Mouse (Mus musculus) neural tube, embryonic 13.5 days (tissue): ENCODE data around the gene Slc7a11. TPM values are rescaled to one million over a fixed set of nuclear protein-coding genes. Genes with fewer than 3 reads are reported as not detected.

Source experiments
- ATAC-seq: fragments of 200-750 bp; cut with Nextera tagmentation; 2 replicates; pipeline ENCODE4 v1.8.0; 2017; ENCODE audit warnings: low read depth, mild to moderate bottlenecking, moderate TSS enrichment, moderate library complexity
- H3K27ac ChIP-seq: fragments of 300-500 bp; sonication (generic); replicated peaks from 2 replicates; pipeline ENCODE4 v1.5.1; 2015; ENCODE audit warnings: moderate library complexity, mild to moderate bottlenecking, inconsistent platforms
- H3K27me3 ChIP-seq: fragments of 300-500 bp; sonication (generic); 2 replicates; pipeline ENCODE4 v1.6.1; 2015; ENCODE audit warnings: mild to moderate bottlenecking, inconsistent platforms
- H3K36me3 ChIP-seq: fragments of 300-500 bp; sonication (generic); 2 replicates; pipeline ENCODE4 v1.6.1; 2015; ENCODE audit warnings: mild to moderate bottlenecking, inconsistent platforms
- H3K4me1 ChIP-seq: fragments of 300-500 bp; sonication (generic); replicated peaks from 2 replicates; pipeline ENCODE4 v1.6.1; 2015; ENCODE audit warnings: inconsistent platforms
- H3K4me2 ChIP-seq: fragments of 300-500 bp; sonication (generic); 2 replicates; pipeline ENCODE4 v1.6.1; 2015; ENCODE audit warnings: inconsistent platforms, mild to moderate bottlenecking, moderate library complexity
- H3K4me3 ChIP-seq: fragments of 300-500 bp; sonication (generic); 2 replicates; pipeline ENCODE4 v1.5.1; 2015; ENCODE audit warnings: mild to moderate bottlenecking, inconsistent platforms
- H3K9ac ChIP-seq: fragments of 300-500 bp; sonication (generic); 2 replicates; pipeline ENCODE4 v1.6.1; 2015; ENCODE audit warnings: moderate library complexity, mild to moderate bottlenecking, inconsistent platforms
- H3K9me3 ChIP-seq: fragments of 300-500 bp; sonication (generic); 2 replicates; pipeline ENCODE4 v1.6.1; 2016; ENCODE audit warnings: inconsistent platforms
- WGBS: fragments of 180-500 bp; shearing (Covaris S2); methylation state at CpG from one replicate; pipeline ENCODE4 v1.1.7; 2015; 5-methylcytosine and 5-hydroxymethylcytosine counted together
- polyA plus RNA-seq: library from polyadenylated mRNA; unstranded; fragments of >200 nt; fragmentation: Nextera tagmentation; extraction: Ambion mirVana; gene quantifications from 2 replicates; pipeline ENCODE4 v1.2.1, GENCODE M21; 2015

The Slc7a11 gene
- polyA plus RNA-seq: 3.6 and 4.6 TPM in 2 replicates

GRCm38 (mm10) chr3:50443421-50443916, at the start of gene Slc7a11:
Gene Slc7a11 (minus strand): TSS chr3:50443614.
- H3K9me3 ChIP-seq: no peaks in the 10 kb centered on the region
- H3K4me3 ChIP-seq: peak within 1 kb of the TSS; percentile 26
- H3K4me1 ChIP-seq: peaks cover 16% of the 10 kb centered on the region
- WGBS: 1% methylated on average over 11 of the region's 11 CpGs
- ATAC-seq: peak; percentile 63
- no peaks in the 10 kb centered on the region for H3K36me3 ChIP-seq
- H3K4me2 ChIP-seq: peak within 1 kb of the TSS; percentile 54
- H3K27me3 ChIP-seq: no peaks in the 10 kb centered on the region
- H3K9ac ChIP-seq: 0 out of 2 replicates have a peak within 1 kb of the TSS, but pooled peaks have one; percentile 31
- H3K27ac ChIP-seq: no peak within 1 kb of the TSS

GRCm38 (mm10) chr3:50491678-50492077, 48.3 kb upstream of the Slc7a11 start:
- no peak overlapping the region for H3K4me3 ChIP-seq
- H3K27me3 ChIP-seq: no peaks in the 10 kb centered on the region
- H3K36me3 ChIP-seq: no peaks in the 10 kb centered on the region
- H3K4me2 ChIP-seq: no peak overlapping the region
- H3K4me1 ChIP-seq: no peaks in the 10 kb centered on the region
- WGBS: 97% methylated on average over 2 of the region's 2 CpGs
- ATAC-seq: no peak
- H3K9me3 ChIP-seq: no peaks in the 10 kb centered on the region; the same call in 1 of the 2 replicates
- no peak overlapping the region for H3K9ac ChIP-seq
- no peak overlapping the region for H3K27ac ChIP-seq

GRCm38 (mm10) chr3:50484076-50484475, 40.7 kb upstream of the Slc7a11 start:
- Histone ChIP-seq H3K4me2 (no peak overlapping the region), H3K27ac (no peak overlapping the region), H3K4me1 (no peaks in the 10 kb centered on the region), H3K27me3 (no peaks in the 10 kb centered on the region), H3K4me3 (no peak overlapping the region), H3K9me3 (no peaks in the 10 kb centered on the region), H3K9ac (no peak overlapping the region), H3K36me3 (no peaks in the 10 kb centered on the region)
- 79% methylated on average over 1 of the region's 1 CpGs for WGBS
- ATAC-seq: no peak

- Histone ChIP-seq H3K27ac (no peak overlapping the region), H3K36me3 (no peaks in the 10 kb centered on the region), H3K27me3 (no peaks in the 10 kb centered on the region), H3K4me3 (no peak overlapping the region), H3K4me2 (no peak overlapping the region), H3K9ac (no peak overlapping the region), H3K9me3 (no peaks in the 10 kb centered on the region), H3K4me1 (no peaks in the 10 kb centered on the region)
- no peak for ATAC-seq
- WGBS: 84% methylated on average over 2 of the region's 2 CpGs
These were observed 18.8 kb upstream of the Slc7a11 start for GRCm38 (mm10) chr3:50462223-50462622.

- no peak for ATAC-seq
- whole genome bisulfite sequencing: 89% methylated on average over 5 of the region's 5 CpGs
- no peaks in the 10 kb centered on the region for H3K9me3 ChIP-seq
These were observed 13.7 kb upstream of the Slc7a11 start for GRCm38 (mm10) chr3:50457136-50457535.

GRCm38 (mm10) chr3:50456564-50456963, 13.2 kb upstream of the Slc7a11 start:
- no peak overlapping the region for H3K27ac ChIP-seq
- no peak overlapping the region for H3K9ac ChIP-seq
- no peak overlapping the region for H3K4me3 ChIP-seq
- no peaks in the 10 kb centered on the region for H3K27me3 ChIP-seq
- WGBS: 72% methylated on average over 4 of the region's 4 CpGs
- no peaks in the 10 kb centered on the region for H3K9me3 ChIP-seq
- no peak overlapping the region for H3K4me2 ChIP-seq
- no peaks in the 10 kb centered on the region for H3K36me3 ChIP-seq
- no peak for ATAC-seq
- no peaks in the 10 kb centered on the region for H3K4me1 ChIP-seq

More at GRCm38 (mm10) chr3:50457136-50457535, 13.7 kb upstream of the Slc7a11 start:
- Histone ChIP-seq H3K36me3 (no peaks in the 10 kb centered on the region), H3K27ac (no peak overlapping the region), H3K4me1 (no peaks in the 10 kb centered on the region), H3K27me3 (no peaks in the 10 kb centered on the region), H3K4me3 (no peak overlapping the region), H3K9ac (no peak overlapping the region), H3K4me2 (no peak overlapping the region)

- no peak for ATAC-seq
- no peak overlapping the region for H3K4me3 ChIP-seq
- H3K36me3 ChIP-seq: no peaks in the 10 kb centered on the region
- WGBS: 66% methylated on average over 1 of the region's 1 CpGs
- H3K9me3 ChIP-seq: no peaks in the 10 kb centered on the region
- H3K9ac ChIP-seq: no peak overlapping the region
- H3K27me3 ChIP-seq: no peaks in the 10 kb centered on the region
- H3K27ac ChIP-seq: no peak overlapping the region
- H3K4me2 ChIP-seq: no peak overlapping the region
- H3K4me1 ChIP-seq: no peaks in the 10 kb centered on the region
These were observed 12.6 kb upstream of the Slc7a11 start for GRCm38 (mm10) chr3:50456023-50456422.

GRCm38 (mm10) chr3:50445050-50445775, 1.8 kb upstream of the Slc7a11 start:
- H3K36me3 ChIP-seq: no peaks in the 10 kb centered on the region
- H3K27me3 ChIP-seq: no peaks in the 10 kb centered on the region
- H3K4me1 ChIP-seq: peaks cover 16% of the 10 kb centered on the region
- H3K9me3 ChIP-seq: no peaks in the 10 kb centered on the region
- no peak for ATAC-seq
- no peak overlapping the region for H3K9ac ChIP-seq
- H3K4me2 ChIP-seq: no peak overlapping the region
- no peak overlapping the region for H3K27ac ChIP-seq
- WGBS: 67% methylated on average over 10 of the region's 10 CpGs
- H3K4me3 ChIP-seq: no peak overlapping the region

- H3K9me3 ChIP-seq: no peaks in the 10 kb centered on the region
- peak overlapping the region; percentile 26 for H3K4me3 ChIP-seq
- no peak overlapping the region for H3K9ac ChIP-seq
- H3K4me2 ChIP-seq: peak overlapping the region; percentile 54
- ATAC-seq: no peak
- peaks cover 16% of the 10 kb centered on the region for H3K4me1 ChIP-seq
- no peak overlapping the region for H3K27ac ChIP-seq
- H3K27me3 ChIP-seq: no peaks in the 10 kb centered on the region
- 22% methylated on average over 9 of the region's 9 CpGs for WGBS
- H3K36me3 ChIP-seq: no peaks in the 10 kb centered on the region
These were observed 528 bp upstream of the Slc7a11 start for GRCm38 (mm10) chr3:50443942-50444341.

GRCm38 (mm10) chr3:50442341-50443292, 797 bp downstream of the Slc7a11 start:
- ATAC-seq: no peak
- WGBS: 72% methylated on average over 19 of the region's 19 CpGs
- H3K27ac ChIP-seq: no peak overlapping the region
- H3K9me3 ChIP-seq: no peaks in the 10 kb centered on the region
- peak overlapping the region; percentile 54 for H3K4me2 ChIP-seq
- no peaks in the 10 kb centered on the region for H3K36me3 ChIP-seq
- H3K9ac ChIP-seq: 0 out of 2 replicates have a peak overlapping the region, but pooled peaks have one; percentile 31
- peaks cover 16% of the 10 kb centered on the region for H3K4me1 ChIP-seq
- H3K4me3 ChIP-seq: peak overlapping the region; percentile 26; the same call in 1 of the 2 replicates
- H3K27me3 ChIP-seq: no peaks in the 10 kb centered on the region

- no peak for ATAC-seq
- H3K4me1 ChIP-seq: peaks cover 16% of the 10 kb centered on the region
- no peaks in the 10 kb centered on the region for H3K36me3 ChIP-seq
- H3K4me2 ChIP-seq: no peak overlapping the region
- H3K27me3 ChIP-seq: no peaks in the 10 kb centered on the region
- H3K4me3 ChIP-seq: no peak overlapping the region
- WGBS: 86% methylated on average over 3 of the region's 3 CpGs
- H3K9me3 ChIP-seq: no peaks in the 10 kb centered on the region
- H3K27ac ChIP-seq: no peak overlapping the region
- no peak overlapping the region for H3K9ac ChIP-seq
These were observed 2.1 kb downstream of the Slc7a11 start for GRCm38 (mm10) chr3:50441330-50441729.

GRCm38 (mm10) chr3:50440409-50440808, 3.0 kb downstream of the Slc7a11 start:
- Histone ChIP-seq H3K27ac (no peak overlapping the region), H3K4me3 (no peak overlapping the region), H3K27me3 (no peaks in the 10 kb centered on the region), H3K36me3 (no peaks in the 10 kb centered on the region), H3K9ac (no peak overlapping the region), H3K4me2 (no peak overlapping the region), H3K9me3 (no peaks in the 10 kb centered on the region), H3K4me1 (peaks cover 16% of the 10 kb centered on the region)
- WGBS: 81% methylated on average over 2 of the region's 2 CpGs
- no peak for ATAC-seq
